Mouse (Mus musculus): ENCODE results near the gene Tmem164.

DNA sequence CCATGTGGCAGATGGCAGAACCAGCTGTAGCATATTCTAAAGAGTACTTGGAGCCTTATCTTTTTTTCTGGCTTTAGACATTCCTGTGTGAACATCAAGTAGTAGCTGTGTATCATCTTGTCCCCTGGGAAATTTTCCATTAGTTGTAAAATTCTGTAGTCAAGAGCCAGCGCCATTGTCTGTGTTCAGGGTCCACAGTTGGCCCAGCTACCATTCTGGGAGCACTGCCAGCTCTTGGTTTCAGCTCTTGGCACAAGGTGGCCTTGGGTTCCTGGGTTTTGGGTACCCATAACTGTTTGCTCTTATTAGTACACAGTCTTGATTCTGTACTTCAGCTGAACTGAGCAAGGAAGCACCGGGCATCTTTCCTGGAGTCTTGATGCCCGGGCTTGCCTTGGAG lies 123.4 kb downstream of the Tmem164 start:
- no peak for TF ChIP-seq POLR2A (IDR thresholded peaks at IDR 0.05; ENCODE audit: borderline replicate concordance, low read depth, low read length)
- TF ChIP-seq CTCF (IDR thresholded peaks at IDR 0.05; ENCODE audit: low read depth, low read length), result no peak
